Mouse (Mus musculus) layer of hippocampus, adult 2 months (tissue): ENCODE results near the gene Cdk7. TPM values are rescaled to one million over a fixed set of nuclear protein-coding genes. Genes with fewer than 3 reads are reported as not detected.

Experiments
- DNase-seq, 2 experiments: peaks; one replicate each; pipeline ENCODE4 v3.0.0; 2022; ENCODE audit warnings: low spot score in 2 of 2
- H3K27ac ChIP-seq: fragments of 200-600 bp; 2 replicates; pipeline ENCODE4 v1.8.1; 2022
- H3K4me3 ChIP-seq: fragments of 200-600 bp; 2 replicates; pipeline ENCODE4 v1.8.1; 2022; ENCODE audit warnings: mild to moderate bottlenecking
- CTCF ChIP-seq: fragments of 200-600 bp; conservative IDR thresholded peaks from 2 replicates; pipeline ENCODE4 v1.8.1; 2022; ENCODE audit warnings: antibody characterized with exemption, mild to moderate bottlenecking, moderate library complexity
- total RNA-seq, 2 experiments: library from RNA; stranded (reverse); gene quantifications; 2 replicates each; pipeline ENCODE4 v1.2.3; 2021

Cdk7 gene
- total RNA-seq, 2 experiments from 2014 or later, result 40.2 to 40.4 TPM

DNA sequence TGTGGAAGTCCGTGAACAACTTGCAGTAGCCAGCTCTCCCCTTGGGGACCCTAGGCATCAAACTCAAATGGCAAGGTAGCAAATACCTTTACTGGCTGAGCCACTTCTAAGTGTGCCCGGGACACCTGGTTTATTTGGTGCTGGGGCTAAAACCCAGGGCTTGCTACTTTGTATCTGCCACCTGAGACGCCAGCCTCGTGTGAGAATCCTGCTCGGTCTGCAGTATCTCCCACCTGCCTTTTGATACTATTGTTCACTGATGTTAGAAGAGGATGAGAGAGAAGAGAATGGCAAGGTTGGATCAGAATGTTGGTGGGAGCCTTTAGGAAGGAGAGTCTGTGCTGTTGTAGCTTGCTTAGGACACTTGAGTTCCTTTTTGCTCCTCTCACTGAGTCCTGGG is 72.6 kb downstream of the Cdk7 start:
- no peak for DNase-seq
- H3K27ac ChIP-seq, result no peak overlapping the region
- no peak for TF ChIP-seq CTCF
- no peak overlapping the region for H3K4me3 ChIP-seq

Other genes starting within 250 kb of the Cdk7 start
- gene Gtf2h2, start 238.4 kb downstream of the Cdk7 start, total RNA-seq, result 10 to 100 TPM; 46.6 to 55.1 TPM
- gene Ocln, start 178.2 kb downstream of the Cdk7 start, total RNA-seq, result 10 to 100 TPM; 10.6 to 13.0 TPM
- 1 to 10 TPM; 1.3 to 1.6 TPM for gene Marveld2, start 114.0 kb downstream of the Cdk7 start, total RNA-seq
- 10 to 100 TPM; 90.7 to 91.6 TPM for gene Ak6, start 80.0 kb downstream of the Cdk7 start, total RNA-seq
- 10 to 100 TPM; 13.5 to 15.6 TPM for gene Rad17, start 79.9 kb downstream of the Cdk7 start, total RNA-seq
- 10 to 100 TPM; 14.4 to 20.7 TPM for gene Taf9, start 79.4 kb downstream of the Cdk7 start, total RNA-seq
- gene Ccdc125, start 61.2 kb downstream of the Cdk7 start, total RNA-seq, result under 1 TPM; 0.20 to 0.23 TPM
- 10 to 100 TPM; 51.1 to 56.0 TPM for gene Mrps36, start 13.7 kb upstream of the Cdk7 start, total RNA-seq
- under 1 TPM in 1 of 2 experiments, not detected in 1; 0.38 TPM for gene Cenph, start 45.0 kb upstream of the Cdk7 start, total RNA-seq
- gene Ccnb1, start 55.6 kb upstream of the Cdk7 start, total RNA-seq, result under 1 TPM; 0.29 to 0.90 TPM
- 10 to 100 TPM; 34.8 to 37.4 TPM for gene Slc30a5, start 102.5 kb upstream of the Cdk7 start, total RNA-seq